Mouse (Mus musculus) limb, embryonic 11.5 days (tissue): ENCODE measurements at regions not wholly inside any gene's neighbourhood (a gene's known extent, or its start where the extent isn't known, plus 50 kb on each side); places are given as distances from the start of the nearest gene placed in this dataset.

Experiments used
- ATAC-seq: fragments of 200-750 bp; cut with Nextera tagmentation; 2 replicates; pipeline ENCODE4 v1.8.0; 2017; ENCODE audit warnings: low read depth; ENCODE audit not compliant: insufficient number of reproducible peaks, low FRiP score, low TSS enrichment
- DNase-seq: peaks from one replicate; pipeline ENCODE4 v3.0.0-alpha.2; 2015; ENCODE audit warnings: low spot score
- H3K27ac ChIP-seq: fragments of 300-500 bp; sonication (generic); replicated peaks from 2 replicates; pipeline ENCODE4 v1.5.1; 2014; ENCODE audit warnings: low read depth, mild to moderate bottlenecking, low read length
- H3K27me3 ChIP-seq: fragments of 300-500 bp; sonication (generic); 2 replicates; pipeline ENCODE4 v1.6.1; 2014; ENCODE audit warnings: mild to moderate bottlenecking, low read length, mixed read lengths; ENCODE audit not compliant: control insufficient read depth, insufficient read depth
- H3K36me3 ChIP-seq: fragments of 300-500 bp; sonication (generic); 2 replicates; pipeline ENCODE4 v1.6.1; 2014; ENCODE audit warnings: mild to moderate bottlenecking, low read length, moderate library complexity, mixed read lengths; ENCODE audit not compliant: control insufficient read depth, insufficient read depth
- H3K4me1 ChIP-seq: fragments of 300-500 bp; sonication (generic); 2 replicates; pipeline ENCODE4 v1.6.1; 2014; ENCODE audit warnings: low read length, mixed read lengths; ENCODE audit not compliant: control insufficient read depth, insufficient read depth
- H3K4me2 ChIP-seq: fragments of 300-500 bp; sonication (generic); 2 replicates; pipeline ENCODE4 v1.6.1; 2014; ENCODE audit warnings: low read depth, mild to moderate bottlenecking, moderate library complexity; ENCODE audit not compliant: severe bottlenecking
- H3K4me3 ChIP-seq: fragments of 300-500 bp; sonication (generic); 2 replicates; pipeline ENCODE4 v1.5.1; 2014; ENCODE audit warnings: low read depth, low read length
- H3K9ac ChIP-seq: fragments of 300-500 bp; sonication (generic); 2 replicates; pipeline ENCODE4 v1.6.1; 2014; ENCODE audit warnings: mild to moderate bottlenecking, low read length
- H3K9me3 ChIP-seq: fragments of 300-500 bp; sonication (generic); 2 replicates; pipeline ENCODE4 v1.6.1; 2016; ENCODE audit warnings: low read length; ENCODE audit not compliant: control insufficient read depth
- WGBS: fragments of 180-500 bp; shearing (Covaris S2); extraction: QIAGEN DNeasy Blood & Tissue Kit; methylation state at CpG from one replicate; pipeline ENCODE4 v1.1.7; 2014; 5-methylcytosine and 5-hydroxymethylcytosine counted together

GRCm38 (mm10) chr17:54483901-54484300 lies 185.1 kb upstream of the Slc5a7 start:
- no peak overlapping the region for H3K9ac ChIP-seq
- no peaks in the 10 kb centered on the region for H3K4me1 ChIP-seq
- ATAC-seq (no peak), DNase-seq (no peak)
- H3K4me3 ChIP-seq = no peak overlapping the region
- H3K27me3 ChIP-seq = no peaks in the 10 kb centered on the region
- no peaks in the 10 kb centered on the region for H3K36me3 ChIP-seq
- no peaks in the 10 kb centered on the region for H3K9me3 ChIP-seq
- H3K4me2 ChIP-seq = no peak overlapping the region
- no peak overlapping the region for H3K27ac ChIP-seq
- WGBS = 88% methylated on average over 1 of the region's 1 CpGs

GRCm38 (mm10) chr17:54439910-54440309 lies 141.1 kb upstream of the Slc5a7 start:
- Histone ChIP-seq H3K4me1 (no peaks in the 10 kb centered on the region), H3K4me2 (no peak overlapping the region), H3K9me3 (no peaks in the 10 kb centered on the region), H3K27me3 (no peaks in the 10 kb centered on the region), H3K27ac (no peak overlapping the region), H3K9ac (no peak overlapping the region), H3K4me3 (no peak overlapping the region), H3K36me3 (no peaks in the 10 kb centered on the region)
- 90% methylated on average over 3 of the region's 3 CpGs for WGBS
- ATAC-seq (no peak), DNase-seq (no peak)

- no peak overlapping the region for H3K27ac ChIP-seq
- H3K36me3 ChIP-seq = no peaks in the 10 kb centered on the region
- H3K4me2 ChIP-seq = no peak overlapping the region
- DNase-seq (no peak), ATAC-seq (no peak)
- no peaks in the 10 kb centered on the region for H3K27me3 ChIP-seq
- H3K4me1 ChIP-seq = no peaks in the 10 kb centered on the region
- no peak overlapping the region for H3K9ac ChIP-seq
- no peaks in the 10 kb centered on the region for H3K9me3 ChIP-seq
- no peak overlapping the region for H3K4me3 ChIP-seq
- 93% methylated on average over 1 of the region's 1 CpGs for WGBS
Measured at GRCm38 (mm10) chr17:54438435-54438834, 139.6 kb upstream of the Slc5a7 start.

GRCm38 (mm10) chr17:54429922-54430321 lies 131.1 kb upstream of the Slc5a7 start:
- Histone ChIP-seq H3K9me3 (peaks cover 3% of the 10 kb centered on the region; the same call in 1 of the 2 replicates), H3K27me3 (no peaks in the 10 kb centered on the region), H3K4me3 (no peak overlapping the region), H3K27ac (no peak overlapping the region), H3K4me1 (no peaks in the 10 kb centered on the region), H3K36me3 (no peaks in the 10 kb centered on the region), H3K4me2 (no peak overlapping the region), H3K9ac (no peak overlapping the region)
- ATAC-seq = no peak
- DNase-seq = no peak

GRCm38 (mm10) chr17:54414260-54414659 lies 115.4 kb upstream of the Slc5a7 start:
- ATAC-seq (no peak), DNase-seq (no peak)
- H3K9me3 ChIP-seq = no peaks in the 10 kb centered on the region
- H3K9ac ChIP-seq = no peak overlapping the region
- H3K4me3 ChIP-seq = no peak overlapping the region
- H3K27me3 ChIP-seq = no peaks in the 10 kb centered on the region
- H3K4me2 ChIP-seq = no peak overlapping the region
- no peaks in the 10 kb centered on the region for H3K4me1 ChIP-seq
- no peak overlapping the region for H3K27ac ChIP-seq
- H3K36me3 ChIP-seq = no peaks in the 10 kb centered on the region
- 81% methylated on average over 1 of the region's 1 CpGs for WGBS

- Histone ChIP-seq H3K27ac (no peak overlapping the region), H3K9ac (no peak overlapping the region), H3K27me3 (no peaks in the 10 kb centered on the region), H3K4me2 (no peak overlapping the region), H3K36me3 (no peaks in the 10 kb centered on the region), H3K9me3 (no peaks in the 10 kb centered on the region), H3K4me1 (no peaks in the 10 kb centered on the region), H3K4me3 (no peak overlapping the region)
- ATAC-seq (no peak), DNase-seq (no peak)
- WGBS = 70% methylated on average over 1 of the region's 1 CpGs
Measured at GRCm38 (mm10) chr17:54396476-54396875, 97.6 kb upstream of the Slc5a7 start.

- H3K36me3 ChIP-seq = no peaks in the 10 kb centered on the region
- ATAC-seq (peak; percentile 70; the same call in 1 of the 2 replicates), DNase-seq (no peak)
- WGBS = 35% methylated on average over 3 of the region's 3 CpGs
- no peaks in the 10 kb centered on the region for H3K9me3 ChIP-seq
- H3K4me2 ChIP-seq = no peak overlapping the region
- no peaks in the 10 kb centered on the region for H3K27me3 ChIP-seq
- H3K9ac ChIP-seq = no peak overlapping the region
- H3K4me1 ChIP-seq = 0 out of 2 replicates have a peak, but pooled peaks cover 2% of the 10 kb centered on the region
- H3K4me3 ChIP-seq = no peak overlapping the region
- H3K27ac ChIP-seq = no peak overlapping the region
Measured at GRCm38 (mm10) chr17:54377500-54377899, 78.7 kb upstream of the Slc5a7 start.

GRCm38 (mm10) chr17:54368611-54369010 lies 69.8 kb upstream of the Slc5a7 start:
- no peaks in the 10 kb centered on the region for H3K9me3 ChIP-seq
- no peak overlapping the region for H3K9ac ChIP-seq
- no peak for DNase-seq
- ATAC-seq = no peak
- no peaks in the 10 kb centered on the region for H3K36me3 ChIP-seq
- no peaks in the 10 kb centered on the region for H3K27me3 ChIP-seq
- H3K27ac ChIP-seq = no peak overlapping the region
- no peak overlapping the region for H3K4me2 ChIP-seq
- 96% methylated on average over 2 of the region's 2 CpGs for WGBS
- H3K4me1 ChIP-seq = no peaks in the 10 kb centered on the region
- no peak overlapping the region for H3K4me3 ChIP-seq

- H3K4me1 ChIP-seq = no peaks in the 10 kb centered on the region
- H3K4me2 ChIP-seq = no peak overlapping the region
- H3K36me3 ChIP-seq = no peaks in the 10 kb centered on the region
- H3K9me3 ChIP-seq = no peaks in the 10 kb centered on the region
- H3K9ac ChIP-seq = no peak overlapping the region
- ATAC-seq (no peak), DNase-seq (no peak)
- no peak overlapping the region for H3K4me3 ChIP-seq
- no peaks in the 10 kb centered on the region for H3K27me3 ChIP-seq
- 72% methylated on average over 2 of the region's 2 CpGs for WGBS
- no peak overlapping the region for H3K27ac ChIP-seq
Measured at GRCm38 (mm10) chr17:54367948-54368347, 69.1 kb upstream of the Slc5a7 start.
